Mouse (Mus musculus) liver, embryonic 13.5 days (tissue): ENCODE measurements at regions not wholly inside any gene's neighbourhood (a gene's known extent, or its start where the extent isn't known, plus 50 kb on each side); places are given as distances from the start of the nearest gene placed in this dataset.

Source experiments
- ATAC-seq: fragments of 200-750 bp; cut with Nextera tagmentation; 2 replicates; pipeline ENCODE4 v1.8.0; 2017; ENCODE audit warnings: low read depth, mild to moderate bottlenecking, moderate number of reproducible peaks, moderate library complexity
- DNase-seq: peaks from one replicate; pipeline ENCODE4 v3.0.0; 2022
- H3K27ac ChIP-seq: fragments of 300-500 bp; sonication (generic); 2 replicates; pipeline ENCODE4 v1.5.1; 2015; ENCODE audit warnings: moderate library complexity, mild to moderate bottlenecking, inconsistent platforms
- H3K27me3 ChIP-seq: fragments of 300-500 bp; sonication (generic); 2 replicates; pipeline ENCODE4 v1.6.1; 2015; ENCODE audit warnings: mild to moderate bottlenecking, inconsistent platforms
- H3K36me3 ChIP-seq: fragments of 300-500 bp; sonication (generic); 2 replicates; pipeline ENCODE4 v1.6.1; 2015; ENCODE audit warnings: mild to moderate bottlenecking, inconsistent platforms
- H3K4me1 ChIP-seq: fragments of 300-500 bp; sonication (generic); replicated peaks from 2 replicates; pipeline ENCODE4 v1.6.1; 2015; ENCODE audit warnings: inconsistent platforms
- H3K4me2 ChIP-seq: fragments of 300-500 bp; sonication (generic); 2 replicates; pipeline ENCODE4 v1.6.1; 2015; ENCODE audit warnings: inconsistent platforms, mild to moderate bottlenecking, moderate library complexity
- H3K4me3 ChIP-seq: fragments of 300-500 bp; sonication (generic); replicated peaks from 2 replicates; pipeline ENCODE4 v1.5.1; 2015; ENCODE audit warnings: mild to moderate bottlenecking, inconsistent platforms
- H3K9ac ChIP-seq: fragments of 300-500 bp; sonication (generic); 2 replicates; pipeline ENCODE4 v1.6.1; 2015; ENCODE audit warnings: mild to moderate bottlenecking, inconsistent platforms
- H3K9me3 ChIP-seq: fragments of 300-500 bp; sonication (generic); replicated peaks from 2 replicates; pipeline ENCODE4 v1.6.1; 2016; ENCODE audit warnings: inconsistent platforms
- WGBS: fragments of 180-500 bp; shearing (Covaris S2); methylation state at CpG from one replicate; pipeline ENCODE4 v1.1.7; 2015; ENCODE audit not compliant: insufficient replicate concordance; 5-methylcytosine and 5-hydroxymethylcytosine counted together

DNA sequence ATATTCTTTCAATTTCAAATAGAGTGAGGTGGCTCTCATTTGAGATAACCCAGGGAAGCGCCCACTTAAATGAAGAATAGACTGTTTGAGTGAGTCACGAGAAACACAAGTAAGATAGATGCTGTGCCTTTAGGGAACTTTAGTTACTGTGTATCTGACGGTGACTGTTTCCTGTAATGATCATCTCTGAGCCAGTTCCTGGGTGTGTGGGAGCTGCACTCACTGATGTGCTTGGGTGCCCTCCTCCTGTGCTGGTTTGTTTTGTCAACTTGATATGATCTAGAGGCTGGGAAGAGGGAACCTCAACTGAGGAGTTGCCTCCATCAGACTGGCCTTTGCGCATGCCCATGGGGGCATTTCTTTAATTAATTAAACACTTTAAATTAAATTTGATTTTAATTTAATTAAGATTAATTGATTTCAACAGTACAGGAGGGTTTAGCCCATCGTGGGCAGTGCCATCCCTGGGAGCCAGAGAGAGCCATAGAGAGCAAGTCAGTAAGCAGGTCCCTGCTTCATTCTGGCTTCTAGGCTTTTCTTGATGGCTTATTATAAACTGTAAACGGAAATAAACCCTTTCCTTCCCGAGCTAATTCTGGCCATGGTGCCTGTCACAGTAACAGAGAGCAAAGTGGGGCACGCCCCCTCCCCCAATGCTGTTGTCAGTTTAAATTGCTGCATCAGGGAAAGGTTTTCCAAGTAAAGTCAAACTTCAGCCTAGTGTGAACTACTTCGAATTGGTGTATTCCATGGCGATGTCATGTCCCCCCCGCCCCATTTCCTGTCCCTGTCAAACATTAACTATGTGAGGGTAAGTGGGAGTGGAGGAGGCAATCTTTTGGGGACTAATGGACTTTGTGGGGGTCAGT lies 202.9 kb upstream of the Id2 start:
- peaks cover 27% of the 10 kb centered on the region for H3K4me1 ChIP-seq
- H3K9ac ChIP-seq: no peak overlapping the region
- no peaks in the 10 kb centered on the region for H3K36me3 ChIP-seq
- no peak overlapping the region for H3K27ac ChIP-seq
- peak; percentile 10; the same call in 1 of the 2 replicates for ATAC-seq
- no peak for DNase-seq
- 30% methylated on average over 11 of the region's 11 CpGs for WGBS
- H3K27me3 ChIP-seq: no peaks in the 10 kb centered on the region
- H3K4me2 ChIP-seq: no peak overlapping the region
- H3K9me3 ChIP-seq: no peaks in the 10 kb centered on the region
- H3K4me3 ChIP-seq: no peak overlapping the region

DNA sequence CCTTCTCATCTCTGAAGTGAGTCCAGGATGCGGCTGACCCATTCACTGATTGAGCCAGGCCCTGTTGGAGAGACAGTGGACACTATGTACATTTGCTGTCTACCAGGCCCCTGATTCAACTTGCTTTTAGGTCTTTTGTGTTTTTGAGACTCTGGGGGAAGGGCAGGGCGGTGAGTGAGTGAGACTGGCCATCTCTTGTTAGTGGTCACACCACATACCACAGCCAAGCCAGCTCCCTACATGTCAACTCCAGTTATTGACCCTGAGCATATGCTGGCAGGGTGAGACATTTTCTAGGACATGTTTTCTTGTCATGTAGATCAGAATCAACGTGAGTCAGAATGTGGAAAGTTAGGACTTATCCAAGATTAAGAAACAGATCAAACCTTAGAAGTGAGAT lies 201.8 kb upstream of the Id2 start:
- H3K27ac ChIP-seq: no peak overlapping the region
- no peaks in the 10 kb centered on the region for H3K36me3 ChIP-seq
- no peaks in the 10 kb centered on the region for H3K27me3 ChIP-seq
- H3K4me2 ChIP-seq: no peak overlapping the region
- H3K9me3 ChIP-seq: no peaks in the 10 kb centered on the region
- 70% methylated on average over 3 of the region's 3 CpGs for WGBS
- no peak for ATAC-seq
- no peak overlapping the region for H3K4me3 ChIP-seq
- H3K4me1 ChIP-seq: peaks cover 37% of the 10 kb centered on the region
- DNase-seq: no peak
- no peak overlapping the region for H3K9ac ChIP-seq

DNA sequence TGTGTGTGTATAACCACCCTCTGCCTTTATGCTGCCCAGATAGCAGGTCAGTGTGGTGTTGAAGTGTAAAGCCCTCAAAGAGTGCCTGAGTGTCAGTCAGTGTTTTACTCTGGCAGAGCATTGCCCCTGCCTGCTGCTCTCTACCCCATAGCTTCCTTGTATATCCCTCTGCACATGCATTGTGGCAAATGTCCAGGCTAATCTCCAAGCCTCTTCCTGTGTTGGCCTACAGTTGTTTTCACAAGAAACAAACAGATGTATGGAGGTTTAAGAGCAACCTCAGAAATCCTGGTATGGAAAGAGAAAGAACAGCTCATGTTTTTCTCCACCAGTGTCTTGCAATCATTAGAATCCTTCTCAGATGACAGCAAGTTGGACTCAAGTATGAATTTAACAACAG lies 201.0 kb upstream of the Id2 start:
- DNase-seq (no peak), ATAC-seq (no peak)
- no peak overlapping the region for H3K4me3 ChIP-seq
- H3K9ac ChIP-seq: no peak overlapping the region
- no peaks in the 10 kb centered on the region for H3K9me3 ChIP-seq
- H3K36me3 ChIP-seq: no peaks in the 10 kb centered on the region
- no peak overlapping the region for H3K27ac ChIP-seq
- H3K27me3 ChIP-seq: no peaks in the 10 kb centered on the region
- H3K4me2 ChIP-seq: no peak overlapping the region
- H3K4me1 ChIP-seq: peaks cover 42% of the 10 kb centered on the region

DNA sequence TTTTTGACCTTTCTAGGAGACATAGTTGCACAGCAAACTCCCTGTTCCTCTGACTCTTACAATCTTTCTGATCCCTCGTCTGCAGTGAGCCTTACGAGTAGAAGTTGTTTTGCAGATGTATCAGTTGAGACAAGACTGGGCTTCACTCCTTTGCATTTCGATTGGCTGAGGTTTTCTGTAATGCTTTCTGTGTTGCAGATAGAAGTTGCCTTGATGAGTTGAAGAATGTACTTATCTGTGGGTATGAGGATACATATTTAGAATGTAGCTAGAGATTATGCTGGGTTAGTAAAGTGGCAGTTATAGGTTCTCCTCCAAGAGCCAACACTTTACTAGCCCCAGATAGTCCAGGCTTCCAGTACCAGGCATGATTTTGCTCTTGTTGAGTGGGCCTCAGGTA lies 199.7 kb upstream of the Id2 start:
- Histone ChIP-seq H3K4me3 (no peak overlapping the region), H3K4me1 (peaks cover 42% of the 10 kb centered on the region), H3K9me3 (no peaks in the 10 kb centered on the region), H3K4me2 (no peak overlapping the region), H3K9ac (no peak overlapping the region), H3K27me3 (no peaks in the 10 kb centered on the region), H3K36me3 (no peaks in the 10 kb centered on the region), H3K27ac (no peak overlapping the region)
- no peak for DNase-seq
- 26% methylated on average over 3 of the region's 3 CpGs for WGBS
- peak; percentile 43 for ATAC-seq

DNA sequence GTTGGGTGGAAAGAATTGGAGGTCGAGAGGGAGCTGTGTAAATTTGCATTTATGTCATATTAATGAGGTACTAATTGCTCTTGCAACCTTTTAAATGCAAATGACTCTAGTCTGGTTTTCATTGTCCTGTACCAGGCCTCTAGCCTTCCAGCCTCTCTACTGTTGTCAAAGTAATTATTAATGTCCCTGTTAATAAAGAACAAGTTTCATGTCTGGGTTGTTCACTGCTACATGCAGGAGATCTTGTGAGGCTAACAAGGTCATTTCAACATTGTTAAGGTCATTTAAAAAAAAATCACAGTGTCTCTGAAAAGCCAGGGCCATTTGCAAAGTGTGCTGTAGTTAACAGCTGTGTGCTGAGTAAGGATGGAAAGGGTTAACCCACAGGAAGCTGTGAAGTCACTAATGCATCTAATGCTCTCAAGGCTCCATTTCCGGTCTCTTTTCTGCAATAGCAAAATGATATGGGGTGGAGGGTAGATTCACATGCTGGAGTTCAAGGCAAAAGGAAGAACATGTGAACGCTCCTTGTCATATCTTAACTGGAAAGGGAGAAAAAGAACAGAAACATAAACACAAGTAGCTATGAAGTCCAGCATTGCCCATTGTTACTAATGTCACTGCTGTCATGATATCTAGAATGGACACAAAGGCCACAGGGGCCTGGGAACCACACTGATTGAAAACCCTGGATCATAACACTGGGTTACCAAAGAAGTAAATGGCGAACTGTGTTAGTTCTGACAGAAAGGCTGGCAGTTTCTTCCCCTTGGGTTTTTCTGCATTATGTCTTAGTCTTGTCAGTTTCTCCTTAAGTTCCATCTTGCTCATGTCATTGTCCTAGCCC lies 197.5 kb upstream of the Id2 start:
- Histone ChIP-seq H3K4me1 (peaks cover 20% of the 10 kb centered on the region), H3K36me3 (no peaks in the 10 kb centered on the region), H3K4me3 (no peak overlapping the region), H3K9me3 (no peaks in the 10 kb centered on the region), H3K9ac (no peak overlapping the region), H3K4me2 (no peak overlapping the region), H3K27ac (0 out of 2 replicates have a peak overlapping the region, but pooled peaks have one; percentile 14), H3K27me3 (no peaks in the 10 kb centered on the region)
- WGBS: 28% methylated on average over 4 of the region's 4 CpGs
- ATAC-seq: no peak
- DNase-seq: no peak

DNA sequence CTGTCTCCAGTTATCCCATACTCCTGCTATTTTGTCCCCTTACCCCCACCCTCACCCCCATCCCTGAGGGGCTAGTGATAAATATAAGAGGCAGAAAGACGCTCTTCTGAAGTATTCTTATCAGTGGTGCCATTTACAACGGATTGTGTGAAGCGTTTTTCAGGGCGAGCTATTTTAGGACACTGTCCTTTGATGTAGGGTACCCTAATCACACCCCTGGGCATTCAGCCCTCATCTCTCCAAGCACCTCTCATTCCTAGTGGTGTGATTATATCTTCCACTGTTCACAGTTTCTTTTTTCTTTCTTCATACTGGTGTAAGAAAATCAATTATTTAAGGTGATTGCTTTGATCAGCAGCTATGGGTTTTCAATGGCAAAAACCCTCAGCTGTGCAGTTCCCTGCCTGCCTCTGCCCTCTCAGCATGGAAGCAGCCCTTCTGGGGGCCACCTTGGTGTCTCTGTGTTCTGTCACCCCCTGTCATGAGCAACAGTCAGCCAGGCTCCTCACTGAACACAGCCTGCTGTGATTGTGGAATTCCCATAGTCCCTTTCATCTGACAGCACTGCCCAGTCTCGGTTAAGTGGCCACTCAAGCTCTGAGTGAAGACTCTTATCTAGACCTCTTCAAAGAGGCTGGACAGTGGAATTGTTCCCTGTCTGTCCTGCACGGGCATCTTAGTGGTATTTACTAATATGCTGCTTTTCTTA lies 196.7 kb upstream of the Id2 start:
- H3K27ac ChIP-seq: no peak overlapping the region
- DNase-seq: no peak

DNA sequence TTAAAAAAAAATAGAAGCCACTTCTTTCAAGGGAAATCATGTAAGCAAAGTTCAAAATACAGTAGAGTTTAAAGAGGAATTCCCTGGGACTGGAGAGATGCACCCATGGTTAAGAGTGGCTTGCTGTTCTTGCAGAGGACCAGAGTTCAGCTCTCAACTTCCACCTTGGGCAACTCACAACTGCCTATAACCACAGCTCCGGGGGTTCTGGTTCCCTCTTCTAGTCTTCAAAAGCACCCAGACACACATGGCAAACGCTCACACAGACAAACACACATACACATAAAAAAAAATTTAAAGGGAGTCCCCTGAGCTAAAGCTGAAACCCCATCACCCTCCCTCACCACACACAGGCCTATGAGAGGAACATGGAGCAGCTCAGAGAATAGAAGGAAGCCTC lies 192.4 kb upstream of the Id2 start:
- 30% methylated on average over 2 of the region's 2 CpGs for WGBS
- Histone ChIP-seq H3K4me1 (peaks cover 11% of the 10 kb centered on the region), H3K4me2 (no peak overlapping the region), H3K9me3 (no peaks in the 10 kb centered on the region), H3K4me3 (no peak overlapping the region), H3K9ac (no peak overlapping the region), H3K27me3 (no peaks in the 10 kb centered on the region), H3K36me3 (no peaks in the 10 kb centered on the region), H3K27ac (no peak overlapping the region)
- ATAC-seq (no peak), DNase-seq (no peak)

More for the DNA sequence above, 196.7 kb upstream of the Id2 start:
- no peaks in the 10 kb centered on the region for H3K9me3 ChIP-seq
- H3K36me3 ChIP-seq: no peaks in the 10 kb centered on the region
- no peaks in the 10 kb centered on the region for H3K27me3 ChIP-seq
- no peak overlapping the region for H3K4me2 ChIP-seq
- no peak for ATAC-seq
- 18% methylated on average over 6 of the region's 6 CpGs for WGBS
- no peak overlapping the region for H3K9ac ChIP-seq
- H3K4me3 ChIP-seq: no peak overlapping the region
- H3K4me1 ChIP-seq: peaks cover 17% of the 10 kb centered on the region

DNA sequence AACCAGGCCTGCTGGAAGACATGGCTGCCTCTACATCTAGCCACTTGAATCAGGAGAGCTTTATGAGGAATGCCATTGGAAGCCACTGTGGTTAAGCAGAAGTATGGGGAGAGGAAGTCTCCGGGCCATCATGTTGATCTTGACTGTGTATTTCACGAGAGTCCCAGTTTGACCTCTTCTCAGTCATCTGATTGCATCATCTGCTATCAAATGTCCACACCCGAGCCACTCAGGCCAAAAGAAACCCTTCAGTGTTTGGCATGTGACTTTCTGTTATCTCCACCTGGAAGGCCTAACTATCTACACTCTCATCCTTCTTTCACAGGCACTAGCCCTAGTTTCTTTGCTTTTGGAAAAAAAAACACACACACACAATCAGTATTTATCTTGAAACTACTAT lies 186.9 kb upstream of the Id2 start:
- no peaks in the 10 kb centered on the region for H3K4me1 ChIP-seq
- no peak for DNase-seq
- no peaks in the 10 kb centered on the region for H3K27me3 ChIP-seq
- no peaks in the 10 kb centered on the region for H3K36me3 ChIP-seq
- 10% methylated on average over 3 of the region's 3 CpGs for WGBS
- no peak overlapping the region for H3K4me2 ChIP-seq
- H3K4me3 ChIP-seq: no peak overlapping the region
- no peak for ATAC-seq
- no peak overlapping the region for H3K9ac ChIP-seq
- no peaks in the 10 kb centered on the region for H3K9me3 ChIP-seq
- no peak overlapping the region for H3K27ac ChIP-seq

DNA sequence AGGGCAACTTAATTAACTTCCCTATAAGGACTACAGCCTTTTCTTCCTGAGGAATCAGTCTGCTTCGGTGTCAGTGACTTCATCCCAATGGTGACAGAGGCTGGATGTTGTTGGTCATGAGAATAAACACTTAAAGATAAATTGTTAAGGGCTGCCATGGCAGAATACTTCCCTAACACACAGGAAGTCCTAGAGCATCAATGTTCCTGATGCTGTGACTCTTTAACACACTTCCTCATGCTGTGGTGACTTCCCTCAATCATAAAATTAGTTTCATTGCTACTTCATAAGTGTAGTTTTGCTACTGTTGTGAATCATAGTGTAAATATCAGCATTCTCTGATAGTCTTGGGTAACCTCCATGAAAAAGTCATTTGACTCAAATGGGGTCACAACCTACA lies 184.5 kb upstream of the Id2 start:
- 28% methylated on average over 1 of the region's 1 CpGs for WGBS
- Histone ChIP-seq H3K9me3 (no peaks in the 10 kb centered on the region), H3K4me2 (no peak overlapping the region), H3K4me1 (no peaks in the 10 kb centered on the region), H3K36me3 (no peaks in the 10 kb centered on the region), H3K27ac (no peak overlapping the region), H3K27me3 (no peaks in the 10 kb centered on the region), H3K9ac (no peak overlapping the region), H3K4me3 (no peak overlapping the region)
- ATAC-seq: no peak
- no peak for DNase-seq

DNA sequence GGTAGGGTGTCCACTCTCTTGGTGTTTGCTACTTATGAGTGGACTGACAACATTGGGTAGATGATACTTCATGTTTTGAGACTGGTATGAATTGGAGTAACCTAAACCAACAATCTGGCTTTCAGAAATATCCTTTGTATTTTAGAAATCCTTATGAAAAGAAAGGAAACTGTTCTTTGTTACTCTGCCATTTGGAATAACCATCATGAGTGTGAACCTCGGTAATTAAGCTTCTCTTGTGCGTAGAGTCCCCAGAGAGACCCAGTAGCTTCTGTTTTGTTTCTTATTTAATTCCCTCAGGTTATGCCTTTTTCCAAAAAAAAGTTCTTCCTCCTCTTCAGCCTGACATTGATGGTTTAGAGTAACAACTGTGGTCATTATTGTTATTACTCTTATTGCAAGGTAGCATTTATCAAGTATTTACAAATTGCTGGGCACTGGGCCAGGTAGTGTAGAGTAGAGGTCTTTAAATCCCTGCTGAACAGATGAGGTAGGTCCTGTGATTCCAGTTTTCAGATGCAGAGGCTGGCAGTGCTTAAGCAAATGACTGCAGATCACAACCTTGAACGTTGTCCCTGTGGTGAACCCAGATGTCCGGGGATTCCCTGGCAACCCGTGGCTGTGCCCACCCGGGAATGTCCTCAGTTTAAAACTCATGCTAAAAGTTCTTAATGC lies 176.8 kb upstream of the Id2 start:
- no peak for ATAC-seq

DNA sequence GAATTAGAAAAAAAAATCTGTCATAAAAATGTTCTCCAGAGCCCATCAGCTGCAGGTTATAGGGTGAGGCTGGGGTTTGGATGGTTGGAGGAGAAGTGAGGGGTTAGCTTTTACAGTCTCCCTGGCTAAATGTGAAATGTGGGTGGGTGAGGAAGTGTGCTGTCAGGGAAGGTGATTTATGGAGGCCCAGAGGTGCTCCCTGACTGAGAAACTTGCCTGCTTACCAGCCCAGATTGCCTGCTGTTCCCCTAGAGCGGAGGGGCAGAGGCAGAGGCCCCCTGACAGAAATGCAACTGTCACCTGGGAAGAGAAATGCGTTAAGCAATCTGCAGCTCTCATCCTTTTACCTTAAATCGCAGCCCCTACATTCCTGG lies 175.8 kb upstream of the Id2 start:
- Histone ChIP-seq H3K4me2 (no peak overlapping the region), H3K27ac (no peak overlapping the region), H3K4me3 (no peak overlapping the region), H3K4me1 (peaks cover 16% of the 10 kb centered on the region), H3K9ac (no peak overlapping the region), H3K27me3 (no peaks in the 10 kb centered on the region), H3K9me3 (no peaks in the 10 kb centered on the region), H3K36me3 (no peaks in the 10 kb centered on the region)
- 22% methylated on average over 3 of the region's 3 CpGs for WGBS
- DNase-seq: no peak
- ATAC-seq: no peak

More for the DNA sequence above, 176.8 kb upstream of the Id2 start:
- Histone ChIP-seq H3K4me3 (no peak overlapping the region), H3K27ac (no peak overlapping the region), H3K4me2 (no peak overlapping the region), H3K36me3 (no peaks in the 10 kb centered on the region), H3K4me1 (peaks cover 16% of the 10 kb centered on the region), H3K9me3 (no peaks in the 10 kb centered on the region), H3K9ac (no peak overlapping the region), H3K27me3 (no peaks in the 10 kb centered on the region)
- DNase-seq: no peak
- WGBS: 63% methylated on average over 6 of the region's 6 CpGs
